Mouse (Mus musculus) heart, adult 2 months (tissue): ENCODE data around the gene S100pbp.

Source experiments
- EP300 ChIP-seq: fragments of 200-500 bp; IDR thresholded peaks from 2 replicates; pipeline ENCODE4 v1.6.1; 2011; ENCODE audit warnings: low read depth, low read length, control low read depth; ENCODE audit not compliant: insufficient read depth
- POLR2A ChIP-seq: fragments of 200-500 bp; IDR thresholded peaks from 2 replicates; pipeline ENCODE4 v1.6.1; 2011; ENCODE audit warnings: mild to moderate bottlenecking, low read depth, low read length, control low read depth; ENCODE audit not compliant: insufficient read depth

DNA sequence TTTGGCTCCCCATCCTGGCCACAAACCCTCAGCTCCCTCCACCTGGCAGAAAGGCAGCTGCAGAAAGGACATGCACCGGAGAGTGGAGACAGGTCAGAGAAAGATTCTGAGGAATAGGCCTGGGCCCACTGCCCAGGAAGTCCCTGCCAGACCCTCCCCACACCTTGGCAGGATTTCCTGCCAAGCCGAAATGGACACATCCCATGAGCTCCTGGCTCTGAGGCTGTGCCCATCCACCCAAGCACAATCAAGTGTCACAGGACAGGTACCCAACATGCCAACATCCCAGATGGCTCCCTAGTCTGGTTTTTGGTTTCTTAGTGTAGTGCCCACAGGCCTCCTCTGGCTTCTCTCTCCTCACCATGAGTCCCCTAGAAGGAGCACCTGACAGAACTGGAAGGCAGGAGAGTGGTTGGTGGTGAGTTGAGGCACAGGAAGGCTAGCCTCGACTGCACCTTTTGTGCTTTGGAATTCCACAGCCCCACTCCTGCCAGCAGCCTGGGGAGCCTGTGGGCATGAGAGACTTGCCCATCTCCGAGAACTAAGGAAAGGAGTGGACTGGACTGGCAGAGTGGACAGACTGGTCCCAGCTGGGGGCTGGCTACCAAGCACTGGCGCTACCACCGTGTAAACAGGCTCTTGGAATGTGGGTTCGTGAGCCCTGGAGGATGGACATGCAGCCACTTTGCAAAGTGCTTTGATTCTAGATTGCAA is 31.0 kb upstream of the S100pbp start:
- TF ChIP-seq EP300 = no peak
- no peak for TF ChIP-seq POLR2A
